Mouse (Mus musculus): ENCODE measurements around the gene Tbrg1.

- TF ChIP-seq CTCF (IDR thresholded peaks at IDR 0.05; ENCODE audit: low read depth) (no peak), EP300 (IDR thresholded peaks at IDR 0.05; ENCODE audit: low read depth) (no peak)
Measured at GRCm38 (mm10) chr9:37666045-37666444, 8.9 kb upstream of the Tbrg1 start.

Measured in heart, postnatal 0 days (tissue).